Mouse (Mus musculus): ENCODE results near the gene Mark4.

- TF ChIP-seq HCFC1 (IDR thresholded peaks at IDR 0.05; ENCODE audit: borderline replicate concordance, insufficient read depth, low read length), result no peak
- no peak for TF ChIP-seq ZNF384 (IDR thresholded peaks at IDR 0.05; ENCODE audit: low read depth, low read length)
- no peak for TF ChIP-seq CHD2 (IDR thresholded peaks at IDR 0.05; ENCODE audit: low read depth, low read length)
- no peak for TF ChIP-seq MAFK (IDR thresholded peaks at IDR 0.05; ENCODE audit: insufficient read depth, low read depth, low read length)
- TF ChIP-seq ZC3H11A (IDR thresholded peaks at IDR 0.05; ENCODE audit: borderline replicate concordance, low read depth, low read length), result no peak
Observed at GRCm38 (mm10) chr7:19496214-19496555, 37.6 kb upstream of the Mark4 start.
